Mouse (Mus musculus) hindbrain, embryonic 14.5 days (tissue): ENCODE measurements around the gene Odaph. TPM values are rescaled to one million over a fixed set of nuclear protein-coding genes. Genes with fewer than 3 reads are reported as not detected.
A peak's percentile ranks its signal among the peaks of the same experiment; 100 is the strongest.

Experiments used
- ATAC-seq: fragments of 200-750 bp; cut with Nextera tagmentation; 2 replicates; pipeline ENCODE4 v1.8.0; 2017; ENCODE audit warnings: moderate number of reproducible peaks, mild to moderate bottlenecking, moderate TSS enrichment, moderate library complexity; ENCODE audit not compliant: low FRiP score
- DNase-seq: peaks from one replicate; pipeline ENCODE4 v3.0.0-alpha.2; 2015; ENCODE audit warnings: low spot score
- H3K27ac ChIP-seq: fragments of 300-500 bp; sonication (generic); 2 replicates; pipeline ENCODE4 v1.5.1; 2014; ENCODE audit warnings: mild to moderate bottlenecking, moderate library complexity
- H3K27me3 ChIP-seq: fragments of 300-500 bp; sonication (generic); 2 replicates; pipeline ENCODE4 v1.6.1; 2014; ENCODE audit warnings: mild to moderate bottlenecking, low read length, mixed read lengths; ENCODE audit not compliant: control insufficient read depth, insufficient read depth
- H3K36me3 ChIP-seq: fragments of 300-500 bp; sonication (generic); replicated peaks from 2 replicates; pipeline ENCODE4 v1.6.1; 2014; ENCODE audit not compliant: control insufficient read depth, insufficient read depth
- H3K4me1 ChIP-seq: fragments of 300-500 bp; sonication (generic); replicated peaks from 2 replicates; pipeline ENCODE4 v1.6.1; 2014; ENCODE audit warnings: antibody characterized with exemption, low read length, mixed read lengths; ENCODE audit not compliant: control insufficient read depth, insufficient read depth
- H3K4me2 ChIP-seq: fragments of 300-500 bp; sonication (generic); replicated peaks from 2 replicates; pipeline ENCODE4 v1.6.1; 2014; ENCODE audit warnings: mild to moderate bottlenecking, moderate library complexity
- H3K4me3 ChIP-seq: fragments of 300-500 bp; sonication (generic); replicated peaks from 2 replicates; pipeline ENCODE4 v1.5.1; 2014; ENCODE audit warnings: mild to moderate bottlenecking, low read length
- H3K9ac ChIP-seq: fragments of 300-500 bp; sonication (generic); 2 replicates; pipeline ENCODE4 v1.6.1; 2014
- H3K9me3 ChIP-seq: fragments of 300-500 bp; sonication (generic); 2 replicates; pipeline ENCODE4 v1.6.1; 2016; ENCODE audit warnings: low read length; ENCODE audit not compliant: control insufficient read depth
- WGBS: fragments of 180-500 bp; shearing (Covaris S2); extraction: QIAGEN DNeasy Blood & Tissue Kit; methylation state at CpG from one replicate; pipeline ENCODE4 v1.1.7; 2014; 5-methylcytosine and 5-hydroxymethylcytosine counted together
- polyA plus RNA-seq: library from polyadenylated mRNA; unstranded; fragments of >200 nt; fragmentation: Nextera tagmentation; extraction: Ambion mirVana; gene quantifications from 2 replicates; pipeline ENCODE4 v1.2.1, GENCODE M21; 2014

Odaph gene
- polyA plus RNA-seq, 1 experiment from 2014 or later, result not detected

DNA sequence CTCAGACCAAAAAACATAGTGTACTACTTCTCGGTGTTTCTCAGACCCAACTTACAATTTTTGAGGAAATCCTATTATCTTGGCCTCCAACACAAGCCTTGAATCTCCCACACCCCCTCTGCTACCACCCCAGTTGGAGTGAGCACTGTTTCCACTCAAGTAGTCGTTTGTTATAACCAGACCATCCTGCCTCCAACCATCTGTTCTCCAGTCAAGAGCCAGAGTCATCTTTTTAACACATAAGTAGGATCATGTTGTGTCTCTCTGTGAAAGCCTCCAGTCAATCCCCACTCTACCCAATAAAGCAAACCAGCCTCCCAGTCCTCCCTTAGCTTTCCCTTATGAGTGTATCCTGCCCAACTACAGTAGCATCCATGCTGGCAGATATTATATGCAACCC lies 3.8 kb upstream of the Odaph start:
- no peaks in the 10 kb centered on the region for H3K27me3 ChIP-seq
- no peak overlapping the region for H3K27ac ChIP-seq
- no peak overlapping the region for H3K4me2 ChIP-seq
- no peaks in the 10 kb centered on the region for H3K4me1 ChIP-seq
- no peak overlapping the region for H3K9ac ChIP-seq
- no peak for DNase-seq
- H3K4me3 ChIP-seq, result no peak overlapping the region
- ATAC-seq, result no peak
- no peaks in the 10 kb centered on the region for H3K9me3 ChIP-seq
- WGBS, result 86% methylated on average over 2 of the region's 2 CpGs
- H3K36me3 ChIP-seq, result no peaks in the 10 kb centered on the region

DNA sequence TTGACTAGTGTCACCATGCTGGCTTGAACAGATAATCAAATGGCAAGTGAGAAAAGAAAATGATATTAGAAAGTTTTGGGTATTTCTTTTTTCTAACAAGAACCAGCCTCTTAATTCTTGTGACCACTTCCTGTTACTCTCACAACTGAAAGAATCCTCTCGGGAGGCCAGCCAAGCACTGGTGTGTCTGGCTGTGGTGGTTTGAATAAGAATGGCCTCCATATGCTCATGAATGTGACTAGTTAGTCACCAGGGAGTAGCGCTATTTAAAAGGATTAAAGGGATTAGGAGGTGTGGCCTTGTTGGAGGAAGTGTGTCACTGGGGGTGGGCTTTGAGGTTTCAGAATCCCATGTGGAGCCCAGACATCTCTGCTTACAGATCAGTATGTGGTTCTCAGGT lies 1.6 kb upstream of the Odaph start:
- no peaks in the 10 kb centered on the region for H3K27me3 ChIP-seq
- no peak overlapping the region for H3K9ac ChIP-seq
- ATAC-seq (no peak), DNase-seq (no peak)
- no peaks in the 10 kb centered on the region for H3K9me3 ChIP-seq
- WGBS, result 57% methylated on average over 2 of the region's 2 CpGs
- H3K36me3 ChIP-seq, result no peaks in the 10 kb centered on the region
- H3K27ac ChIP-seq, result no peak overlapping the region
- H3K4me3 ChIP-seq, result no peak overlapping the region
- H3K4me1 ChIP-seq, result no peaks in the 10 kb centered on the region
- no peak overlapping the region for H3K4me2 ChIP-seq

GRCm38 (mm10) chr5:91987799-91988198 lies 524 bp downstream of the Odaph start:
- Histone ChIP-seq H3K4me1 (no peaks in the 10 kb centered on the region), H3K27me3 (no peaks in the 10 kb centered on the region), H3K36me3 (no peaks in the 10 kb centered on the region), H3K27ac (no peak overlapping the region), H3K4me3 (no peak overlapping the region), H3K9ac (no peak overlapping the region), H3K4me2 (no peak overlapping the region), H3K9me3 (no peaks in the 10 kb centered on the region)
- ATAC-seq (0 out of 2 replicates have a peak, but pooled peaks have one; percentile 31), DNase-seq (no peak)
- WGBS, result 93% methylated on average over 2 of the region's 2 CpGs

GRCm38 (mm10) chr5:91989261-91989660 lies 2.0 kb downstream of the Odaph start:
- Histone ChIP-seq H3K36me3 (no peaks in the 10 kb centered on the region), H3K4me1 (no peaks in the 10 kb centered on the region), H3K27ac (no peak overlapping the region), H3K9ac (no peak overlapping the region), H3K27me3 (no peaks in the 10 kb centered on the region), H3K9me3 (no peaks in the 10 kb centered on the region), H3K4me2 (no peak overlapping the region), H3K4me3 (no peak overlapping the region)
- DNase-seq (no peak), ATAC-seq (no peak)
- 75% methylated on average over 9 of the region's 9 CpGs for WGBS

DNA sequence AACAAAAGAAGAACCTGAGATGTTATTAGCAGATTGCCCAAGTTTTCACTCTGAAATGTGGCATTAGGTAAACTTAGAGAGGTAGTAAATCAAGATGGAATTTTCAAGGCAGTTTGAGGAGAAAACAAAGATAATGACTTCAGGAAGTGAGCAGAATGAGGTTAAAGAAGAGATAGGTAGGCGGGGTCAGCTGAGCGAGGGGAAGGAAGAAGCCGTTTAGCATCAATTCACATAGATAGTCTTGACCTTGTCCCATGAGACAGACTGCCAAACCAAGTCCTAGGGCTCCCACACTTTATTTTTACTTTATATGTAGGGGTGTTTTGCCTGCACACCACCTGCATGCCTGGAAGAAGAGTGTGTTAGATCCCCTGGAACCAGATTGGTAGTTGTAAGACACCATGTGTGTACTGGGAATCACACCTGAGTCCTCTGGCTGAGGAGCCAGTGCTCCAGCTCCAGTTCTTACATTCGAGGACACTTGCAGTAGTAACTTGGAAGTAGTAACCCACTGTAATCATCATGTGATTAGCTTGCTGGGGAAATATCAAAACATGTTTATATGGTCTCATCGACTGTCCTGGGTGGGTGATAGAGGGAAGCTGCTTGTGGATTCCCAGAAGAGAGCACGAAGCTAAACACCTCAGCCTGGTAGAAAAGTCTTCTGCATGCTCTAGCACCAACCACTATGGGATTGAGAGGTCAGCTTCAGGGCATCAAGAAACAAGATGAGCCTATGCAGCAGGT lies 4.1 kb downstream of the Odaph start:
- Histone ChIP-seq H3K4me3 (no peak overlapping the region), H3K4me1 (no peaks in the 10 kb centered on the region), H3K4me2 (no peak overlapping the region), H3K9me3 (no peaks in the 10 kb centered on the region), H3K9ac (no peak overlapping the region), H3K27ac (no peak overlapping the region), H3K27me3 (no peaks in the 10 kb centered on the region), H3K36me3 (no peaks in the 10 kb centered on the region)
- DNase-seq (no peak), ATAC-seq (no peak)
- 84% methylated on average over 6 of the region's 6 CpGs for WGBS

- Histone ChIP-seq H3K27me3 (no peaks in the 10 kb centered on the region), H3K36me3 (no peaks in the 10 kb centered on the region), H3K4me1 (no peaks in the 10 kb centered on the region), H3K9ac (no peak overlapping the region), H3K4me2 (no peak overlapping the region), H3K4me3 (no peak overlapping the region), H3K9me3 (no peaks in the 10 kb centered on the region), H3K27ac (no peak overlapping the region)
- DNase-seq, result no peak
- no peak for ATAC-seq
- WGBS, result 87% methylated on average over 2 of the region's 2 CpGs
These were observed 5.8 kb downstream of the Odaph start for GRCm38 (mm10) chr5:91993061-91993460.

- H3K4me3 ChIP-seq, result no peak overlapping the region
- H3K4me2 ChIP-seq, result no peak overlapping the region
- 67% methylated on average over 13 of the region's 13 CpGs for WGBS
- H3K4me1 ChIP-seq, result no peaks in the 10 kb centered on the region
- H3K27ac ChIP-seq, result no peak overlapping the region
- no peaks in the 10 kb centered on the region for H3K27me3 ChIP-seq
- no peak for DNase-seq
- H3K36me3 ChIP-seq, result no peaks in the 10 kb centered on the region
- no peaks in the 10 kb centered on the region for H3K9me3 ChIP-seq
- no peak overlapping the region for H3K9ac ChIP-seq
- no peak for ATAC-seq
These were observed 7.3 kb downstream of the Odaph start for GRCm38 (mm10) chr5:91994546-91994945.

GRCm38 (mm10) chr5:92000770-92001169 lies 13.5 kb downstream of the Odaph start:
- DNase-seq (no peak), ATAC-seq (no peak)
- Histone ChIP-seq H3K9me3 (no peaks in the 10 kb centered on the region), H3K4me1 (no peaks in the 10 kb centered on the region), H3K27ac (no peak overlapping the region), H3K4me2 (no peak overlapping the region), H3K27me3 (no peaks in the 10 kb centered on the region), H3K9ac (no peak overlapping the region), H3K36me3 (no peaks in the 10 kb centered on the region), H3K4me3 (no peak overlapping the region)
- 80% methylated on average over 2 of the region's 2 CpGs for WGBS

- H3K27ac ChIP-seq, result no peak overlapping the region
- no peak overlapping the region for H3K4me3 ChIP-seq
- DNase-seq (peak; percentile 66), ATAC-seq (no peak; the same call in 1 of the 2 replicates)
- WGBS, result 83% methylated on average over 2 of the region's 2 CpGs
- H3K9ac ChIP-seq, result no peak overlapping the region
- H3K27me3 ChIP-seq, result no peaks in the 10 kb centered on the region
- H3K9me3 ChIP-seq, result no peaks in the 10 kb centered on the region
- no peaks in the 10 kb centered on the region for H3K36me3 ChIP-seq
- no peak overlapping the region for H3K4me2 ChIP-seq
- H3K4me1 ChIP-seq, result no peaks in the 10 kb centered on the region
These were observed 15.7 kb downstream of the Odaph start for GRCm38 (mm10) chr5:92003011-92003410.

- 58% methylated on average over 2 of the region's 2 CpGs for WGBS
- ATAC-seq, result no peak
- H3K27me3 ChIP-seq, result no peaks in the 10 kb centered on the region
- no peak overlapping the region for H3K4me3 ChIP-seq
- no peaks in the 10 kb centered on the region for H3K36me3 ChIP-seq
- H3K4me2 ChIP-seq, result no peak overlapping the region
- no peaks in the 10 kb centered on the region for H3K4me1 ChIP-seq
- H3K27ac ChIP-seq, result no peak overlapping the region
- no peak for DNase-seq
- no peak overlapping the region for H3K9ac ChIP-seq
- H3K9me3 ChIP-seq, result no peaks in the 10 kb centered on the region
These were observed 22.6 kb downstream of the Odaph start for GRCm38 (mm10) chr5:92009827-92010226.
